Mouse (Mus musculus) forebrain, embryonic 13.5 days (tissue): ENCODE results near the gene Ninj1. TPM values are rescaled to one million over a fixed set of nuclear protein-coding genes. Genes with fewer than 3 reads are reported as not detected.
A peak's percentile ranks its signal among the peaks of the same experiment; 100 is the strongest.

ENCODE experiments used
- ATAC-seq: fragments of 200-750 bp; cut with Nextera tagmentation; 2 replicates; pipeline ENCODE4 v1.8.0; 2017
- H3K27ac ChIP-seq: fragments of 300-500 bp; sonication (generic); 2 replicates; pipeline ENCODE4 v1.5.1; 2015; ENCODE audit warnings: inconsistent platforms, mild to moderate bottlenecking, moderate library complexity
- H3K27me3 ChIP-seq: fragments of 300-500 bp; sonication (generic); 2 replicates; pipeline ENCODE4 v1.6.1; 2015; ENCODE audit warnings: mild to moderate bottlenecking, inconsistent platforms
- H3K36me3 ChIP-seq: fragments of 300-500 bp; sonication (generic); 2 replicates; pipeline ENCODE4 v1.6.1; 2015; ENCODE audit warnings: mild to moderate bottlenecking, inconsistent platforms; ENCODE audit not compliant: poor library complexity, severe bottlenecking
- H3K4me1 ChIP-seq: fragments of 300-500 bp; sonication (generic); 2 replicates; pipeline ENCODE4 v1.6.1; 2015; ENCODE audit warnings: inconsistent platforms
- H3K4me2 ChIP-seq: fragments of 300-500 bp; sonication (generic); 2 replicates; pipeline ENCODE4 v1.6.1; 2015; ENCODE audit warnings: inconsistent platforms, mild to moderate bottlenecking, moderate library complexity
- H3K4me3 ChIP-seq: fragments of 300-500 bp; sonication (generic); 2 replicates; pipeline ENCODE4 v1.5.1; 2015; ENCODE audit warnings: mild to moderate bottlenecking, inconsistent platforms
- H3K9ac ChIP-seq: fragments of 300-500 bp; sonication (generic); 2 replicates; pipeline ENCODE4 v1.6.1; 2015; ENCODE audit warnings: mild to moderate bottlenecking, inconsistent platforms
- H3K9me3 ChIP-seq: fragments of 300-500 bp; sonication (generic); replicated peaks from 2 replicates; pipeline ENCODE4 v1.6.1; 2016; ENCODE audit warnings: inconsistent platforms
- WGBS: fragments of 180-500 bp; shearing (Covaris S2); methylation state at CpG from one replicate; pipeline ENCODE4 v1.1.7; 2015; 5-methylcytosine and 5-hydroxymethylcytosine counted together
- polyA plus RNA-seq: library from polyadenylated mRNA; unstranded; fragments of >200 nt; fragmentation: Nextera tagmentation; extraction: Ambion mirVana; gene quantifications from 2 replicates; pipeline ENCODE4 v1.2.1, GENCODE M21; 2015

Ninj1 gene
- polyA plus RNA-seq, 1 experiment from 2014 or later = 16.7 TPM

DNA sequence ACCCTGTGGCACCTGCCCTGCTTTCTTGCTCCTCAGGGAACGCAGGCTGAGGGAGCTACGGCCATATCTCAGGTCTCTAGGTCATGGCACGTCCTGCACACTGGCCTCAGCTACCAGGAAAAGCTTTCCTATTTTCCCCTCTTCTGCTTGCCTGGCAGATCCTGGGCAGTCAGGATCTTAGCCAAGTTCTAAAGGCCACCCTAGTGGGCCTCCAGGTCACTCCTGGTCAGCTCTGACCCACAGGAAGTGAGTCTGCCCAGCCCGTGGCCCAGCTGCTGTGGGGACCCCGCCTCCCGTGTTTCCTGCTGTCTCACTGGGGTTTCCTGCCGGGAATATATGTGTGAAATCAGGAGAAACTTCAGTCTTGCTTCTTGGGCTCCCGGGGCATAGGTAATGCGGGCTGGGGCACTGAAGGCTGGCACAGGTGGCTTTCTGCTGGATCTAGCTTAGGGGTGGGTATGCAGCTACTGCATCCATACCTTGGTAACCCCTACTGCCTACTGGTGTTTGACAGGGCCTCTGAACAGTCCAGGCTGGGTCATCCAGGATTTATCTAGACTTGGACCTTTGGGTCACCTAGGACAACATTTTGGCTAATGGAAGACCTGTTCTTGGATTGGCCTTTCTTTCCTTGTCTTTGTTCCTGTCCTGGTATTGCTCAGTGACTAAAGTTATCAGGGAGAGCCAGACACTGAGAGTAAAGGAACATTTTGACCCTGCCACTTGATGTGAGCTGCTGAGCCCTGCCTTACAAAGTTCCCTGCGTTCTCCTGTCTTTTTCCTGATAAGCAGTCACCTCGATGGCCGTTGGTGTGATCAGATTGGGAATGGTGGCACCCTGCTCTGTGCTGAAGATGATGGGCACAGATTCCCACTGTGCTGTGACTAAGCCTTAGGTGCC, 2.9 kb downstream of the Ninj1 start:
- Histone ChIP-seq H3K27me3 (peaks cover 8% of the 10 kb centered on the region; the same call in 1 of the 2 replicates), H3K36me3 (no peaks in the 10 kb centered on the region), H3K4me3 (no peak overlapping the region), H3K27ac (no peak overlapping the region), H3K9me3 (no peaks in the 10 kb centered on the region), H3K9ac (no peak overlapping the region), H3K4me1 (peaks cover 39% of the 10 kb centered on the region), H3K4me2 (no peak overlapping the region)
- WGBS = 82% methylated on average over 12 of the region's 12 CpGs
- no peak for ATAC-seq

DNA sequence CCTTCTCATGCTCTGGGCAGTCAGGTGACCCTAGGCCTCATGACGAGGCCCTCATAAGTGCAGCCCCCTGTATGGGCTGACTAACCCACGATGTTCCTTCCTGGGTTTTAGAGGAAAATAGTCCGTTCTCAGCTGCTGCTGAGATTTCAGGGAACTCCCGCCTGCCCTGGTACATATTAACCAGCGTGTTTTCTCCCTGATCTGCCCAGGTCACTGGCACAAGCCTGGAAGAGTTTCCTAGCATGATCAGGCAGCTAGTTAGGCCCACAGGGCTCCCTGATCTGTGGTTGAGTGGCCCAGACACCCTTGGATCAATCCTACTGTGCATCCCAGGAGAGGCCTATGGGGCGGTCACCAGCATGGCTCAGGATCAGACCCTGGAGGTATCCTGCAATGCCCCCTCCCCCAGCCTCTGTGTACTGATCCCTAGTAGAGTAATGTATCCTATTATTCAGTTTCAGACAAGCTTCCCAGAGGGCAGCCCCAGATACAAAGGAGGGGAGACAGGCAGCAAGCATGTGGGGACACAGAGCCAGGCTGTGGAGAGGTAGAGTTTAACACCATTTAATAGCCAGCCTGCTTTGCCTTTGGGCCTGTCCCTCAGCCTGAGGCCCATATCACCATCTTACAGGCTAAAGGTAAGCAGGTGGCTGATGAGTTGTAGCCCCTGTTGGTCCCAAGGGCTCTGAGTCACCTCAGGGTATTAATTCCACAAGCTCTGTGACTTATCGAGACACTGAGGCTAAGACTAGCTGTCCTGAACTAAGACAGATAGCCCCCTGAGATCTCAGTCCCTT, 3.8 kb downstream of the Ninj1 start:
- Histone ChIP-seq H3K27ac (no peak overlapping the region), H3K4me3 (no peak overlapping the region), H3K9ac (no peak overlapping the region), H3K27me3 (peaks cover 8% of the 10 kb centered on the region; the same call in 1 of the 2 replicates), H3K36me3 (0 out of 2 replicates have a peak, but pooled peaks cover under 1% of the 10 kb centered on the region), H3K9me3 (no peaks in the 10 kb centered on the region), H3K4me1 (peaks cover 39% of the 10 kb centered on the region), H3K4me2 (no peak overlapping the region)
- ATAC-seq = no peak
- 90% methylated on average over 7 of the region's 7 CpGs for WGBS

DNA sequence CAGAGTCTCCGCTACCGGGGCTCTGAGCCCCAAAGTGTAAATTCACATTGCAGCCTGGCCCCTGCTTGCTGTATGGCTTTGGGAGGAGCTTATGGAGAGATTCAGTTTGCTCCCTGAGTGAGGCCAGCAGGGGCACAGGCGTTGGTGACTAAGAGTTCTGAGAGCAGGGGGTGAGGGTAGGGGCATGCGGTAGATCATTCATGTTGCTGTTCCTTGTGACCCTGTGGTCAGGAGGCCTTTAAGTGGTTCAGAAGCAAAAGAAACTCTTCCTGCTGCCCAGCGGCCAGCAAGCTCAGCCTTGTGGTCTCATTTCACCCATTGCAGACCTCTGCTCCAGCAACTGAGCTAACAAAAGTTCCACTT, 4.4 kb downstream of the Ninj1 start:
- peaks cover 8% of the 10 kb centered on the region; the same call in 1 of the 2 replicates for H3K27me3 ChIP-seq
- H3K4me1 ChIP-seq = peaks cover 35% of the 10 kb centered on the region
- no peak overlapping the region for H3K27ac ChIP-seq
- ATAC-seq = no peak
- 61% methylated on average over 5 of the region's 5 CpGs for WGBS
- no peaks in the 10 kb centered on the region for H3K9me3 ChIP-seq
- H3K9ac ChIP-seq = 0 out of 2 replicates have a peak overlapping the region, but pooled peaks have one; percentile 6
- H3K4me2 ChIP-seq = no peak overlapping the region
- no peak overlapping the region for H3K4me3 ChIP-seq
- H3K36me3 ChIP-seq = 0 out of 2 replicates have a peak, but pooled peaks cover 3% of the 10 kb centered on the region

DNA sequence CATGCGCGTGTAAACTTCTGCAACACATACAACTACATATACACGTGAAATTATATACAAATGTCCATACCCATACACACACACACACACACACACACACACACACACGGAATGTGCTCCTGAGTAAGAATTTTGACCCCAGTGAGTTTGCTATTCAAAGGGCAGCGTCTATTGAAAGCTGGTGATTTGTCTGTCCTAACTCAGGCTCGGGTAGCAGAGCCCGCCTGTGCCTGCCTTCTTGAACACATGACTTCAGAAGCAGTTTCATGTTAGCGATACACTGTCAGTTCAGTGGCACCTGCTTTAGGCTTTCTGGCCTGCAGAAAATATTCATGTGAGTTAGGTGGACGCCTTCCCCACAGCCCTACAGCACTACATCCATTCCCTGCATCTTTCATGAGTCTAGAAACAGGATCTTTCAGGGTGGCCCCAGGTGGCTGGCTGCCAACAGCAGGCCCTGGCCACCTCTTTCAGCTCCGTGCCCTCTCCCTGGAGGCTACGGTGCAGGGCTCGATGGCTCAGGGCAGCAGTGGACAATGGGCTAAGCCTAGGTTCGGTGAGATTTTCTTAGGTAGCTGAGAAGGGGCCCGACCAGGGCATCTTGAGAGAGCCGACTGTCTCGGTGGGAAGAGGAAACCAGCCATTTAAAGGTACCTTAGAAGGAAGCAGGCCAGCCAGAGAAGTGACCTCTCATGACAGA, 5.0 kb downstream of the Ninj1 start:
- Histone ChIP-seq H3K4me1 (peaks cover 30% of the 10 kb centered on the region), H3K4me2 (no peak overlapping the region), H3K9me3 (no peaks in the 10 kb centered on the region), H3K4me3 (no peak overlapping the region), H3K9ac (no peak overlapping the region), H3K36me3 (0 out of 2 replicates have a peak, but pooled peaks cover 3% of the 10 kb centered on the region), H3K27ac (no peak overlapping the region; the same call in 1 of the 2 replicates), H3K27me3 (peaks cover 8% of the 10 kb centered on the region; the same call in 1 of the 2 replicates)
- 61% methylated on average over 16 of the region's 16 CpGs for WGBS
- ATAC-seq = no peak

DNA sequence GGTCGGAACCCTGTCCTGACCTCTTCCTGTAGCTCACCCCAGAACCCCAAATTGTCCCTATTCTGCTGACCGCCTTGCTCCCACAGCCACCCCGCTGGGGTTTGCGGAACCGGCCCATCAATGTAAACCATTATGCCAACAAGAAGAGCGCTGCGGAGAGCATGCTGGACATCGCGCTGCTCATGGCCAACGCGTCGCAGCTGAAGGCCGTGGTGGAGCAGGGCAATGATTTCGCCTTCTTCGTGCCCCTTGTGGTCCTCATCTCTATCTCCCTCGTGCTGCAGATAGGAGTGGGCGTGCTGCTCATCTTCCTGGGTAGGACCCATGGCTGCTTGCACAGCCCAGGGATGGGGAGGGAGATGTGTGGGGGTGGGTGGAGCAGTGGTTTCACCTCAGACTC, 6.4 kb downstream of the Ninj1 start:
- no peak overlapping the region for H3K4me3 ChIP-seq
- no peak overlapping the region for H3K9ac ChIP-seq
- 95% methylated on average over 17 of the region's 17 CpGs for WGBS
- no peak overlapping the region for H3K27ac ChIP-seq
- H3K4me2 ChIP-seq = no peak overlapping the region
- 0 out of 2 replicates have a peak, but pooled peaks cover 3% of the 10 kb centered on the region for H3K36me3 ChIP-seq
- peaks cover 18% of the 10 kb centered on the region for H3K4me1 ChIP-seq
- H3K9me3 ChIP-seq = no peaks in the 10 kb centered on the region
- no peak for ATAC-seq
- peaks cover 3% of the 10 kb centered on the region; the same call in 1 of the 2 replicates for H3K27me3 ChIP-seq

DNA sequence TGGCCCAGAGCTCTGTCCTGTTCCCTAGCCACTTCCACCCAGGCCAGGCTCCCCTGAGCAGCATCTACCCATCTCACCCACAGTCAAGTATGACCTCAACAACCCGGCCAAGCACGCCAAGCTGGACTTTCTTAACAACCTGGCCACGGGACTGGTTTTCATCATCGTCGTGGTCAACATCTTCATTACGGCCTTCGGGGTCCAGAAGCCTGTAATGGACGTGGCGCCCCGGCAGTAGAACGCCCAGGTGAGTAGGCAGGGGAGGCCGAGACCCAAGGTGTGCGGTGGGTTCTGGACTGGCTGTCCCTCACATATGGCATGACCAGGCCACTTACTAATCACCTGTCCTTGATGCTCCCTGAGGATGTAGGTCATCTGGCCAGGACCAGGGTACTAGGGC, 7.5 kb downstream of the Ninj1 start:
- ATAC-seq = no peak
- H3K27ac ChIP-seq = no peak overlapping the region
- no peak overlapping the region for H3K4me2 ChIP-seq
- no peaks in the 10 kb centered on the region for H3K9me3 ChIP-seq
- 97% methylated on average over 13 of the region's 13 CpGs for WGBS
- 0 out of 2 replicates have a peak, but pooled peaks cover 3% of the 10 kb centered on the region for H3K36me3 ChIP-seq
- H3K4me3 ChIP-seq = no peak overlapping the region
- no peaks in the 10 kb centered on the region for H3K27me3 ChIP-seq
- H3K9ac ChIP-seq = no peak overlapping the region
- peaks cover 16% of the 10 kb centered on the region for H3K4me1 ChIP-seq

DNA sequence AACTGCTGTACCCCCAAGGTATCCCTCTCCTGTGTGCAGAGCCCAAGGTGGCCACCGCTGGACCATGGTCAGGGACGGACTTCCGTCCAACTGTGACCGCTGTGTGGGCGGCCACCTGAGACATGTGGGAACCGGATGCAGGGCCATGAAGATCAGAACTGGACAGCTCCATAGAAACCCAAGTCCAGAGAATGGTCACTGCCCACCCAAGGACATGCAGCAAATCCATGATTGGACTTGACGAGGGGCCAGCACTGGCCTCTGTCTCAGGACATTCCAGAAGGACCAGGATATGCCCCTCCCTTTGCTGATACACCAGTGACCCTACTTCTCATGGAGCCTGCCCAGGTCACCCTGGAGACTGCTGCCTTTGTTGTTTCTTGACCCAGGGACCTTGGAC, 8.4 kb downstream of the Ninj1 start:
- Histone ChIP-seq H3K4me2 (no peak overlapping the region), H3K4me1 (peaks cover 16% of the 10 kb centered on the region), H3K9ac (no peak overlapping the region), H3K36me3 (0 out of 2 replicates have a peak, but pooled peaks cover 3% of the 10 kb centered on the region), H3K27ac (no peak overlapping the region), H3K9me3 (no peaks in the 10 kb centered on the region), H3K27me3 (no peaks in the 10 kb centered on the region), H3K4me3 (no peak overlapping the region)
- 85% methylated on average over 7 of the region's 7 CpGs for WGBS
- no peak for ATAC-seq

DNA sequence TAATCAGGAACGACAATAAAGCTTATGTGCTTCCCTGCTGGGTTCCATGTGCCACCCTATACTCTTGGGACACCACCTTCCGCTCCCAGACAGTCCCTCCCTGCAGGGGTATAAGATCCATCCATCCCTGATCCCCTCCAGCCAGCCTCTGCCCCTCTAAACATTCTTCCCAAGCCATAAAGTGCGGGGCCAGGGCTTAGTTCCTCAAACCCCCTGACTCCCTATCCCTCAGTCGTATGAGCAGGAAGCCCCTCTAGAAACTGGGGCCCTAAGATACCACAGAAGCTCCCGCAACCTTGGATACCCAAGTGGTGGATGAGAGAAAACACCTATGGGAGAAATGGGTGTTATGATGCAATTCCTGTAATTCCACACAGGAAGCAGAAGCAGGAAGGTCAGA, 8.9 kb downstream of the Ninj1 start:
- Histone ChIP-seq H3K9ac (no peak overlapping the region), H3K9me3 (no peaks in the 10 kb centered on the region), H3K4me2 (no peak overlapping the region), H3K27me3 (no peaks in the 10 kb centered on the region), H3K4me1 (peaks cover 15% of the 10 kb centered on the region), H3K36me3 (0 out of 2 replicates have a peak, but pooled peaks cover 3% of the 10 kb centered on the region), H3K4me3 (no peak overlapping the region), H3K27ac (no peak overlapping the region)
- 83% methylated on average over 5 of the region's 5 CpGs for WGBS
- ATAC-seq = no peak

DNA sequence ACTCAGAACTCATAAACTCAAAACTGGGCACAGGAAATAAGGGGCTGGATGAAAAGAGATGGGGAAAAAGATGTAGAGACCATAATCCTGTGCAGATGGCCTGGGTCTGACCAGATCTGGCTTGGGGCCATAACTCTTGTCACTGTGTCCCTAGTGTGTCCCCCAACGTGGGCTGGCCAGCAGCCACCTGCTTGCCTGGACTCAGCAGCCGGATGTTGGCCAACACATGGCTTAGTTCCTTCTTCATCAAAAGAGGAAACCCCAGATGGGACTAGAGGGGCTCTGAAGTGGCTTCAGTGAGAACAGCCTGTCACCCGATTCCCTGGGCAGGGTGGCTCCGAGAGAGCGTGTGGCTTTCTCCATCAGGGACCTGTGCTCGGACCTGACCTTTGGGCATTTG, 9.5 kb downstream of the Ninj1 start:
- Histone ChIP-seq H3K9ac (no peak overlapping the region), H3K4me1 (peaks cover 10% of the 10 kb centered on the region), H3K9me3 (no peaks in the 10 kb centered on the region), H3K4me3 (no peak overlapping the region), H3K36me3 (0 out of 2 replicates have a peak, but pooled peaks cover 3% of the 10 kb centered on the region), H3K27me3 (no peaks in the 10 kb centered on the region), H3K4me2 (no peak overlapping the region), H3K27ac (no peak overlapping the region)
- WGBS = 82% methylated on average over 6 of the region's 6 CpGs
- ATAC-seq = no peak

DNA sequence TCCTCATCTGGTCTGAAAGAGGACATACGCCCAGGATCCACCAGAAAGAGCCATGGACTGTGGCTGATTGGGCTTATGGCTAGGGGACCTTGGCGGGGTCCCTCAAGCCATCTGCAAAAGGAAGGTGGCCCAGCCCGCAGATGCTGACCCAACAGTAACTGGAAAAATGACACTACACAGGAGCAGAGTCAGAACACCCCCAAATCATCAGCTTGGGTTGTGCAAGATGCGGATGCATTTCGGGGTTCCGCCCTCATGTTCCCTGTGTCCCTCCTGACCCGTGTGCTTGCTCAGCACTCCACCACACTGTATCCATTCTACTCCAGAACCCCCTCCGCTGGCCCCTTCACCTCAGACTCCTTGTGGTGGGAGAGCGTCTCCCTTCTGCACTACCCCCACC, 11.4 kb downstream of the Ninj1 start:
- no peak overlapping the region for H3K4me2 ChIP-seq
- WGBS = 94% methylated on average over 9 of the region's 9 CpGs
- no peaks in the 10 kb centered on the region for H3K9me3 ChIP-seq
- no peak overlapping the region for H3K4me3 ChIP-seq
- H3K36me3 ChIP-seq = 0 out of 2 replicates have a peak, but pooled peaks cover 3% of the 10 kb centered on the region
- H3K4me1 ChIP-seq = no peaks in the 10 kb centered on the region
- no peak overlapping the region for H3K9ac ChIP-seq
- H3K27ac ChIP-seq = no peak overlapping the region
- no peak for ATAC-seq
- H3K27me3 ChIP-seq = no peaks in the 10 kb centered on the region

DNA sequence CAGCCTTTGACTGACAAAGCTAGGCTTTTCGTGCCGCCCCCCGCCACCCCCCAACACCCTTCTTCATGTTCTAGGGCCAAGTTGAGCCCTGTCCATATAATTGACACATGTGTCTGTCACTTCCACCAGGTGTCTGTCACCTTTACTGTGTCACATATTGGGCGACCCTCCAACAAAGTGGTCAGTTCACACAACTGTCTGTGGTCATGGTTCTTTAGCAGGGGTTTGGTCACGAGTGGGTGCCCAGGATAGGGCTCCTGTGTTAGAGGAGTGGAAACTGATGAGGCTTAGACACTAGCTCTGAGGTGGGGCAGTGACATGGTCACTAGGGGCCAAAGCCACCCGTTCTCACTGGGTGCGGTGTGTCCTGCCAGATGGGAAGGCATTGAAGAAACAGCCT, 12.6 kb downstream of the Ninj1 start:
- no peak overlapping the region for H3K9ac ChIP-seq
- no peak overlapping the region for H3K4me2 ChIP-seq
- no peak overlapping the region for H3K4me3 ChIP-seq
- H3K27me3 ChIP-seq = no peaks in the 10 kb centered on the region
- no peak for ATAC-seq
- 93% methylated on average over 7 of the region's 7 CpGs for WGBS
- no peaks in the 10 kb centered on the region for H3K9me3 ChIP-seq
- H3K27ac ChIP-seq = no peak overlapping the region
- H3K4me1 ChIP-seq = no peaks in the 10 kb centered on the region; the same call in 1 of the 2 replicates
- 0 out of 2 replicates have a peak, but pooled peaks cover 3% of the 10 kb centered on the region for H3K36me3 ChIP-seq
